Mouse (Mus musculus): Measurements from ENCODE around the gene Cdc42se2.

DNA sequence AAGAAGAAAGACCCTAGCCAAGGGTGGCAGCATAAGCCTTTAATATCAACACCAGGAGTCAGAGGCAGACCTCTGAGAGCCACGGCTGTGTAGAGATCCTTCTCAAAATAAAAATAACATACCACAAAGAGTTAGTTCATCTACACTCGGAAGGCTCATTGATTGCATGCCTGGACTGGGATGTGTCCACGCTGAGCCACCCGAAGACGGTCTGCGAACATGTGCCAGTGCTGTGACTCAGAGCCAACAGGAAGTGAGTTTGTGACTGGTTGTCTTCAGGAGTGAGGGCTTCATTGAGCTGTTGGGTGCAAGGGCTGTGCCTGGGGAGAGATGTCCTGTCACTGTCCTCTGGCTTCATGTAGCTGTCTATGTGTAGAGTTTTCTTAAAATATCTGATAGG, 93.8 kb downstream of the Cdc42se2 start:
- no peak for TF ChIP-seq CTCF (conservative IDR thresholded peaks at IDR 0.05; ENCODE audit: low read length)
- TF ChIP-seq POU5F1 (IDR thresholded peaks at IDR 0.05; ENCODE audit: borderline replicate concordance, low read length), result no peak

Measured in E14TG2a.4 (cell line).